Mouse (Mus musculus) mesoderm, embryonic 11.5 days (tissue): ENCODE data around the gene Ptges3.
"Not testable (repeated sequence)": the region's sequence is repeated elsewhere in the genome, so short reads cannot be mapped to it uniquely, and the experiment has no call there.

Experiments
- DNase-seq: peaks from one replicate; pipeline ENCODE4 v3.0.0-alpha.2; 2012; ENCODE audit warnings: low read depth, low spot score

The Ptges3 gene

DNA sequence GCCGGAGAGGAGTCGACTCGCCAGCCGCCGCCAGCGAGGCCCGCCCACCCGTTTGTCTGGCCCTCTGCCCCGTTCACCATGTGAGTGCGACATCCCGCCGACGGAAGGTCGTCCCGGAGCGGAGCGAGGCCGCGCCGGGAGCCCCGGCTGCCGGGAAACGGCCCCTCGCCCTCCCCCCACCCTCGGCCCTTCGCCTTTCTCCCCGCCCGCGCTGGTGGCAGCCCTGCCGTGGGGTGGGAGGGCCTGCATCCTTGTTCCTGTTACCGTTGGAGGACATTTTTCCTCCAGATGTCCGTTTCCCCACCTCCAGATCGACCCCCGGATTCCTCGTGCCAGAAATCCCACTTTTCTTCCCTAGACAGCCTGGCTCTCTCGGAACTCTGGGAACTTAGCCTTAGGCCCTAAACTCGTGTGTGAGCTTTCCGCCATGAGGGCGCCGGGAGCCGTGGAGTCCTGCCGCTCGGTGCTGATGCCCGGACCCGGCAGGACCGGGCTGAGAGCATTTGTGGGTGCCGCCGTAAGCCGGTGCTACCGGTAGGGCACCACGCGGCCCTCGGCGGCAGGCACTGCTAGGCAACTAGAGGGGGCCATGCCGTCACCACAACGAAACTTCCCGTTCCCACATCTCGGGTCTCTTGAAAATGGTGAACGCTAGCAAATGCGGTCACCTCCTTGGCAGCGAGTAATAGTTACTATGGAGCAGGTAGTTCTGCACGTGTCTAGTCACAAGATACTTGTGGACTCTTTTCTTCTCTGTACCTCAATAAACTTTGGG lies 640 bp downstream of the Ptges3 start:
- DNase-seq: peak; percentile 66

DNA sequence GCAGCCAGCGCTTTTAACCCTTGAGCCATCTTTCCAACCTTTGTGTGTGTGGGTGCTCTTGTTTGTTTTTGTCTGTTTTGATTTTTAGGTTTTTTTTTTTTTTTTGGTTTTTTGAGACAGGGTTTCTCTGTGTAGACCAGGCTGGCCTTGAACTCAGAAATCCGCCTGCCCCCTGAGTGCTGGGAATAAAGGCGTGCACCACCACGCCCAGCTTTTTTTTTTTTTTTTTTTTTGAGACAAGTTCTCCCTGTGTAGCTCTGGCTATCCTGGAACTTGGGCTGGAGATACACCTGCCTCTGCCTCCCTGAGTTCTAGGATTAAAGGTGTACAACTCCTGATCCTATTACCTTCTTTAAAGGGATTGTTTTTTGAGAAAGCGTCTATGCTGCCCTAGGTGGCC lies 2.4 kb downstream of the Ptges3 start:
- DNase-seq: no peak

DNA sequence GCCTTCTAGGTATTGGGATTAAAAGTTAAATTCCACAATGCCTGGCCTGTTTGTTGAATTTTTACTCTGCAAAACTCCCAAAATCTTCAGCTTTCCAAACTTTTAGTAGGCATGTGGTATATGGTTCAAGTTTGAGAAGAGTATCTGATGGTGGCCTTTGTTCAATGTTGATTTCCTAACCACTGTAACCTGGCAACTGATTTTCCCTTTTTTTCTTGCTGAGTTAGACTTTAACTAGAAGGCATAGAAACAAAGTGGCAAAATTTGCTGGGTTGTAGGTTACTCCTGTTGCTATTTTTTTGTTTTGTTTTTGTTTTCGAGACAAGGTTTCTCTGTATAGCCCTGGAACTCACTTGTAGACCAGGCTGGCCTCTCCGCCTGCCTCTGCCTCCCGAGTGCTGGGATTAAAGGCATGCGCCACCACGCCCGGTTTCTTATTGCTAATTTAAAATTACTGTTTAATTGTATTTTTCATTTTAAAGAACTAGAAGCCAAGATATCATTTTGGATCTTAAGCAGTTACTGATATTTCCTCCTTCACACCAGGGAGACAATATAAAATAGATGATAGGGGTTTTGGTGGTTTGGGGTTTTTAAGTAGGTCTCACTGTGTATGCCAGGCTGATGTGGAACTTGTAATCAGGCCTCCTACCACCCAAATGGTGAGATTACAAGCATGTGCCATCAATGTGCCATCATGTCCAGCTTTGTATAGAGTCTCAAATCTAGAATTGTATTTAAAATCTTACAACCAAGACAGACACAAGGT lies 3.7 kb downstream of the Ptges3 start:
- DNase-seq: no peak

DNA sequence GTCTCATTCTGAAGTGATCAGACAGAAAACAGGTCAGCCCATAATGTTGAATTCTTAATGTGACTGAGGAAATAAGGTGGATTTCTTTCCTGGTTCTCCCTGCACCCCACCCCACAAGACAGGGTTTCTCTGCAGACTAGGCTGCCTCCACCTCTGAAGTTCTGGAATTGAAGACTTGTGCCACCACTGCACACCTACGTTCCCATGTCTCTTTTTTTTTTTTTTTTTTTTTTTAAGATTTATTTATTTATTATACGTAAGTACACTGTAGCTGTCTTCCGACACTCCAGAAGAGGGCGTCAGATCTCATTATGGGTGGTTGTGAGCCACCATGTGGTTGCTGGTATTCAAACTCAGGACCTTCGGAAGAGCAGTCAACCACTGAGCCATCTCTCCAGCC lies 7.3 kb downstream of the Ptges3 start:
- DNase-seq: no peak

DNA sequence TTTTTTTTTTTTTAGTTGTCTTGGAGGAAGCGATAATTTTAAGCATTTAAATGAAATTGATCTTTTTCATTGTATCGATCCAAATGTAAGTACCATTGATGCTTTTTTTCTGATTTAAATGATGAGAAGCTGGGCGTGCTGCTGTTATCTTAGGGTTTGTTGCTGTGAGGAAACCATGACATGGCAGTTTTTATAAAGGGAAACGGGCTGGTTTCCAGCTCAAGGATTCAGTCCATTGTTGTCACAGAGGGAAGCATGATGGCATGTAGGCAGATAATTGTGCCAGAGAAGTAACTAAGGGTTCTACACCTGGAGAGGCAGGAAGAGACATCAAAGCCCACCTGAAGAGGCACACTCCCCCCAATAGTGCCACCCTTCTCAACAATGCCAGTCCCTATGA lies 10.4 kb downstream of the Ptges3 start:
- no peak for DNase-seq

DNA sequence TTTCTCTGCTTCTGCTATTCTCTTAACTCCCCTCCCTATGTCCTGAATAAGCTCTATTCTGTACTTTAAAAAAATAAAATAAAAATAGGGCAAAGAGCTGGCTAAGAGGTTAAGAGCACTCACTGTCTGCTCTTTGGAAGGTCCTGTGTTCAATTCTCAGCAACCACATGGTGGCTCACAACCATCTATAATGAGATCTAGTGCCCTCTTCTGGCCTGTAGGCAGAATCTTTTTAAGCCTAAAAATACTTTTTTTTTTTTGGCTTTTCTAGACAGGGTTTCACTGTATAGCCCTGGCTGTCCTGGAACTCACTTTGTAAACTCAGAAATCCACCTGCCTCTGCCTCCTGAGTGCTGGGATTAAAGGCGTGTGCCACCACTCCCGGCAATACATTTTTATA lies 11.7 kb downstream of the Ptges3 start:
- not testable (repeated sequence) for DNase-seq

DNA sequence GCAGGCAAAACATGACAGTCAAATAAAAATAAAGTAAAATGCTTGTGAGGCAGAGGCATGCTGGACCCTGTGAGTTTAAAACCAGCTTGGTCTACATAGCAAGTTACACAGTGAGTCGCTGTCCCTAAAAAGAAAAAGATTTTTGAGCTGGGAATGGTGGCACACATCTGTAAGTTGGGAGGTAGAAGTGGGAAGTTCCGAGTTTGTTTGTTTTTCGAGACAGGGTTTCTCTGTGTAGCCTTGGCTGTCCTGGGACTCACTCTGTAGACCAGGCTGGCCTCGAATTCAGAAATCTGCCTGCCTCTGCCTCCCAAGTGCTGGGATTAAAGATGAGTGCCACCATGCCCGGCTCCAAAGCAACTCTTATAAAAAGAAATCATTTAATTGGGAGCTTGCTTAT lies 19.5 kb downstream of the Ptges3 start:
- DNase-seq: not testable (repeated sequence)

DNA sequence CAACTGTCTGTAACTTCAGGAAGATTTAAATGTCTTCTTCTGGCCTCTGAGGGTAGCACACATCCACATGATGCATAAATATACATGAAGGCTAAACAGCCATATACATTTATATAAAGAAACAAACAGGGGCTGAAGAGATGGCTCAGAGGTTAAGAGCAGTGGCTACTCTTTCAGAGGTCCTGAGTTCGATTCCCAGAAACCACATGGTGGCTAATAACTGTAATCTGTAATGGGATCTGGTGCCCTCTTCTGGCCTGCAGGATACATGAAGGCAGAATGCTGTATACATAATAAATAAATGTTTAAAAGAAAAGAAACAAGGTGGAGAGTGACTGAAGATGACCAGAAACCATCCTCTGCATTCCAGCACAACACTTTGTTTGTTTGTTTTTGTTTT lies 21.7 kb downstream of the Ptges3 start:
- DNase-seq: no peak

DNA sequence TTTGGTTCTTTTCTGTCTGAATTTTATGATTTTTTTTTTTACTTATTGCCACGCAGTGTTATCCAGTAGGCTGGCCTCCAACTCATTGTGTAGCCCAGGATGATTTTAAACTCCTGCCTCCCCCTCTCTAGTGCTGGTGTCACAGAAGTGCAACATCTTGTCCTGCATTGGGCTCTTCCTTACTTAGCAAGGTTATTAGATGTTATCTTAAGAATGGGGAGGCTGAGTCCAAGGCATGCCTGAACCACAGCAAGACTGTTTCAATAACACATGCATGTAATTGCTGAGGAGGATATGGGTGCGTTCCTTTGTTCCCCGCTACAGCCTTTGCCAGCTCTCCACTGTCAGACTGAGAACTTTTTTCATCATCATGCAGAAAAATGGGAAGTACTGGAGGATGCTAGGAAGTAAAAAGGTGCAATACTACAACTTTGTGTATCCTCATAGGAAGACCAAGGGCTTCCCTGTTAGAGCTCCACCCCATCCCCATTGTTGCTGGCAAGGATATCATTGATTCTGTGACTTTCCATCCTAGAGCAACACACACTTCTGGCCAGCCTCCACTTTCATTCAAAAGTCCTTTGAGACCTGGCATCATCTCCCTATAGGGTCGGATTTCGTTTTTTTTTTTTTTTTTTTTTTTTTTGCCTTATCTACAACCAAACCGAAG lies 23.2 kb downstream of the Ptges3 start:
- DNase-seq: no peak

DNA sequence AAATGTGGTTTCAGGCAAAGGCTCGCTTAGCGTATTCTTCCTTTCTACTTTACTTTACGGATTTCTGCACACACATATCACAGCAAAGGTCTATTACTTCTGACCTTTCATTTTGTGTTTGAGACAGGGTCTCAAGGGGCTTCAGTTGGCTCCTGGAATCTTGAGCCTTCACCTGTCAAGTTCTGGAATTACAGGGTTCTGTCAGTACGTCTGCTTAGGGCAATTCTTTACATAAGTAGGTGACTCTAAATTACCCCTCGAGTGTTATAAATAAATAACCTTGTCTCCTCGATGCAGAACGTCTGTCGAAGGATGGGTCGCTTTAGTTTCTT lies 23.7 kb downstream of the Ptges3 start:
- no peak for DNase-seq

DNA sequence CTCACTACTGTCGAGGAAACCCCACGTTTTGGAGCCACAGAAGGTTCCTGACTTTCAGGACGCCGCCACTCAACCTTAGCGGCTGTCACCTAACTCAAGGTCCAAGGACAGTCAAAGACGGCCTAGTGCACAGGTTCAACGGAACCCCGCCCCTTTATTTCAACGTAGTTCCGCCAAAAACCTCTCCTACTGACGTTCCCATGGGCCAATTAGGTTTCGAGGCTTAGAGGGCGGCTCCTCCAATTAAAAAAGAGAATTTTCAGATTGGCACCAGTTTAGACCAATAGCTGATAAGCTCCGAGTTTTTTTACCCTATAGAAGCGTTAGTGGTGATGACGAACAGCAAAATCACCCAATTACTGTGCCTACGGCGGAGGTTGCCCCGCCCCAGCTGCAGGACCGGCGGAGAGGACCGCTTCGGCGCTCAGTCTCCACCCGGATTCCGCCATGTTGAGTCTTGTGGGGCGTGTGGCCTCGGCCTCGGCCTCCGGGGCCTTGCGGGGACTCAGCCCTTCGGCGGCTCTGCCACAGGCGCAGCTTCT lies 24.2 kb downstream of the Ptges3 start, which contains the start of gene Atp5b:
Gene Atp5b, plus strand, starts transcription at position 394 of the 542 bp plus-strand sequence.
- DNase-seq: peak; percentile 99

DNA sequence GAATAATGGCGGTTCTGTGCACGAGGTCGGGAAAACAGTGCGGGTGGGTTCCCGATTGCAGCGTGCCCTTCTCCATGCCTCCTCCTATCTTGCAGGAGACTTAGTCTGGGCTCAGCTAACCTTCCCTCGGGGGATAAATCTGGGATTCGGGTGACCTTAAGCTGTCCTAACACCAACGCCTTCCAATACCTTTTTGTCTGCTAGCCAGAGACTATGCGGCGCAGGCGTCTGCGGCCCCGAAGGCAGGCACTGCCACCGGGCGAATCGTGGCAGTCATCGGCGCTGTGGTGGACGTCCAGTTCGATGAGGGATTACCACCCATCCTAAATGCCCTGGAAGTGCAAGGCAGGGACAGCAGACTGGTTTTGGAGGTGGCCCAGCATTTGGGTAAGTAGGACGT lies 24.9 kb downstream of the Ptges3 start:
- DNase-seq: no peak

DNA sequence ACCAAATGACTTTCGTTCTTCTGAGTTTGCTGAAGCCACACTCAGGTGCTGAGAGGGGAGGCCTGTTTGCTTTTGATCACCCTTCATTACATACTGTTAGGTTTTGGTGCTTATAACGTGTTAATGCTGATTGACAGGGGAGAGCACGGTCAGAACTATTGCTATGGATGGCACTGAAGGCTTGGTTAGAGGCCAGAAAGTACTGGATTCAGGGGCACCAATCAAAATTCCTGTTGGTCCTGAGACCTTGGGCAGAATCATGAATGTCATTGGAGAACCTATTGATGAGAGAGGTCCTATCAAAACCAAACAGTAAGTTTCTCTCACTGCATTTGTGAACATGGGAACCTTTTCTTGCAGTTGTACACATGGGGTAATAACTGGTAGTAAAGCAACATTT lies 25.4 kb downstream of the Ptges3 start:
- DNase-seq: no peak

DNA sequence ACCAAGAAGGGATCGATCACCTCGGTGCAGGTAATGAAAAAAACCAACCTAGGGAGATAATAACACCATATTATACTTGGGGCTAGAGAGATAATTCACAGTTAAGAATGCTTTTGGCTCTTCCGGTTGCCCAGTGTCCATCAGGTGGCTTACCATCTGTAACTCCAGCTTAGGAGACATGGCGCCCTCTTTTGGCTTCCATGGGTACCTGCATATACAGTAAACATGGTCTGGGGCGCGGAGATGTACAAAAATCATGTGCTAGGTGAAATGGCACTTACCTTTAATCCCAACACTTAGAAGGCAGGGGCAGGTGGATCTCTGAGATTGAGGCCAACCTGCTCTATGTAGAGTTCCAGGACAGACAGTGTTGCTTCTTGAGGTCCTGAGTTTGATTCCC lies 27.6 kb downstream of the Ptges3 start:
- peak; percentile 43 for DNase-seq

DNA sequence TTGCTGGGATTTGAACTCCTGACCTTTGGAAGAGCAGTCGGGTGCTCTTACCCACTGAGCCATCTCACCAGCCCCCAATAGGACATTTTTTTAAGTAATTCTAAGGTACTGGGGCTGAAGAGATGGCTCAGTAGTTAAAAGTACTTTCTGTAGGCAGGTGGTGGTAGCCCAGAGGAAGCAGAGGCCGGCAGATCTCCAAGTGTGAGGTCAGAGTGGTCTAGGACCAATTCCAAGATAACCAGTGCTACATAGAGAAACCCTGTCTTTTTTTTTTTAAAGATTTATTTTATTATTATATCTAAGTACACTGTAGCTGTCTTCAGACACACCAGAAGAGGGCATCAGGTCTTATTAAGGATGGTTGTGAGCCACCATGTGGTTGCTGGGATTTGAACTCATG lies 28.5 kb downstream of the Ptges3 start:
- DNase-seq: not testable (repeated sequence)

DNA sequence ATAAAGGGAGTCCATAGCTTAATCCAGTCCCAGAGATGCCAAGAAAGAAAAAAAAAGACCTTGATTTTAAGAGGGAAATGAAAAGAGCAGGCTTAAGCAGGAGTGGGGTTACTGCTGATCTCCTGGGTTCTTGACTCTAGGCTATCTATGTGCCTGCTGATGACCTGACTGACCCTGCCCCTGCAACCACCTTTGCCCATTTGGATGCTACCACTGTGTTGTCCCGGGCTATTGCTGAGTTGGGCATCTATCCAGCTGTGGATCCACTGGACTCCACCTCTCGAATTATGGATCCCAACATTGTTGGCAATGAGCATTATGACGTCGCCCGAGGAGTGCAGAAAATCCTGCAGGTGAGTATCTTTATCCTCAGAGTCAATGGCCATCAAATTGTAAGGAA lies 29.4 kb downstream of the Ptges3 start:
- no peak for DNase-seq

DNA sequence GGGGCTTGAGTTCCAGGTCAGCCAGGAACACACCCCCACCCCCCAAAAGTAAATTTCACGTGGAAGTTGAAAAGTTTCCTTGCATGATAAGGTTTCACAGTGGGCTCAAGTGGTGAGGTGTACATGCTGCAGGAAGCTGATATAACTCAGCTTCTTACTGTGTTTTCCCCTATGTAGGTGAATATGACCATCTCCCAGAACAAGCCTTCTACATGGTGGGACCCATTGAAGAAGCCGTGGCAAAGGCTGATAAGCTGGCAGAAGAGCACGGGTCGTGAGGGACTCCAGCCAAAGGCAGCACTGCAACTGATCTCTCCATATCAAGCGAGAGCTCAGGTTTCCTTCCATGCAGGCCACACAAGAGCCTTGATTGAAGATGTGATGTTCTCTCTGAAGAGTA lies 31.1 kb downstream of the Ptges3 start:
- no peak for DNase-seq

DNA sequence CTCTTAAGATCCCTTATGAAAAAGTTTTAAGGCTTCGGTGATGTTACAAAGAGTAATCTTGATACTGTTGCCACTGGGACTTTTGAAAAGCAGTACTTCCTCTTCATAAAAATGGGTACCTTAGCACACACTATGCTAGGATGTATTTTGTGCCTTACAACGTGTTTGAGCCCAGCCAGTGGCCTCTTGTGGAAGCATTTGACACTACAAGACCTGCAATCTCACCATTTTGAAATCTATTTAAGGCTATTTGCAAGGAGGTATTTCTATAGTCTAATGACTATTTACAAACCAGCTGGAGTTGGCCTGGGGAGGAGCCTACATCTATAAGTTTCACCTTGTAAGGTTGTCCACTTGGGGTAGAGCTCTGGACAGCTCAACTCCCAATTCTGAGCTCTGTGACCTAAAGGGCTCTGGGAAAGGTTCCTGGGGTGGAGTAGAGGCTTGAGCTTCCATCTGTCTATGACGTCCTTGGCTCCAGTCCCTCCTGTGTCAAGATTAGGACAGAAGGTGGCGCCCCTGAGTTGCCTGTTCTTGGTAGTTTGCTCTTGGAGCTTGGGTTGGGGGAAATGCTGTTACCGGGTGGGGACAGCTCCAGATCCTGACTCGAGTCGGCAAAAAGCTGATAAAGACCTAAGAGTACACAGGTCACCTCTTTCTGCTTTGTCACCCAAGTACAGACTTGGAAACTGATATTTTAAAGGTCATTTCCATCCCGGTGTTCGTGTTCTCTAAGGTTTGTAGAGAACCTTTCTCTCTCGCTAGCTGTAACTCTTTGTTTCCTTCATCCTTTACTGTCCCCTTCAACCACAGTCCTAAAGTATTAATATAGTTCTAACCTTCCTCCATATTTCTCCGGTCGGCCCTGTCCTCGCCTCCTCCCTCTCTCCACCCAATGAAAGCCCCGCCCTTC lies 32.2 kb downstream of the Ptges3 start:
- DNase-seq: peak; percentile 91

DNA sequence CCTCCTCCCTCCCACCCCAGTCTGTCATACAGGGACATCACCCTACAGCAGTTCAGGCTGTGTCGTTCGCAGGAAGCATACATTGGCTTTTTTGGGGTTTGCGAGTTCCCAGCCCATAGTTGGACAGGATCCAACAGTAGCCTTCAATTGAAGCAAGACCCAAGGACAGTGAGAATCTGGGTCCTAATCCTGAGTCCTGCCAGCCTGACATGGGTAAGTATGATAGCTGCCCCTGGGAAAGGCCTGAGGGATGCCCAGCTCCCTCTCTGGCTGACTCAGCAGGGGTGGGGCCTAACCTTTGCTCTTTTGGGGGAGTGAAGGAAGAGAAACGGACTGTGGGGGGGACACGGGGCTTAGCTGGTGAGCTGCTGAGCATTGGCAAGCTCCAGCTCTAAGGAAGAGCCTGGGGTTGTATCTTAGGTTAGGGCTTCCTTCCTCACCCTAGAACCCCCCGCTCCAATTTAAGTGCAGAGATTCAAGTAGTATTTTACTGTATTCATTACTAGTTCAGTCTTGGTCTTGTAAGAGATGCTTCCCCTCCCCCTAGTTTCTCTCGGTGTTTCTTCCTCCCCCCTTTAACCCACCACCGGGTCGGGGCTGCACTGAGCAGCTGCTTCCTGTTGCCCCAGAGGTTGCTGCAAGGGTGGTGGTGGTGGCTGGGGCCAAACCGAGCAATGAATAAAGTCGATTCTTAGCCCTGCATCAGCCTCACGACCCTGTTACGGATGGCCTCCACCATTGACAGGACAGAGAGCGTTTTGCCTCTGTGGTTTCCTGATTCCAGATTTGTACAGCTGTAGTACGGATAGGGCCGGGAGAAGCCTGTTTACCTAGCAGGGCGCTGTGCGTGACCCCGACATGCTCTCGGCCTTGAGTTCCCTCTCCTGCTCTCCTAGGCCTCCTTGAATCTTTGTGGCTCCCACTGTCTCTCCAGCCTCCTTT lies 33.1 kb downstream of the Ptges3 start, which contains the start of gene Baz2a:
Gene Baz2a, plus strand, starts transcription at position 14 of the 942 bp plus-strand sequence.
- DNase-seq: peak; percentile 43
